Mouse (Mus musculus) lung, postnatal 0 days (tissue): ENCODE data around the gene Mgarp. TPM values are rescaled to one million over a fixed set of nuclear protein-coding genes. Genes with fewer than 3 reads are reported as not detected.
A peak's percentile ranks its signal among the peaks of the same experiment; 100 is the strongest.

Source experiments
- ATAC-seq: fragments of 200-750 bp; cut with Nextera tagmentation; 2 replicates; pipeline ENCODE4 v1.8.0; 2017; ENCODE audit warnings: moderate library complexity
- DNase-seq: peaks from one replicate; pipeline ENCODE4 v3.0.0-alpha.2; 2016; ENCODE audit warnings: low spot score
- H3K27ac ChIP-seq: fragments of 300-500 bp; sonication (generic); 2 replicates; pipeline ENCODE4 v1.5.1; 2014; ENCODE audit warnings: antibody characterized with exemption, mild to moderate bottlenecking, low read length, mixed read lengths
- H3K27me3 ChIP-seq: fragments of 300-500 bp; sonication (generic); replicated peaks from 2 replicates; pipeline ENCODE4 v1.6.1; 2014; ENCODE audit warnings: low read length, mixed read lengths; ENCODE audit not compliant: insufficient read depth
- H3K36me3 ChIP-seq: fragments of 300-500 bp; sonication (generic); 2 replicates; pipeline ENCODE4 v1.6.1; 2014; ENCODE audit warnings: low read length, mixed read lengths; ENCODE audit not compliant: insufficient read depth
- H3K4me1 ChIP-seq: fragments of 300-500 bp; sonication (generic); 2 replicates; pipeline ENCODE4 v1.6.1; 2014; ENCODE audit warnings: antibody characterized with exemption, low read depth, low read length, mixed read lengths; ENCODE audit not compliant: insufficient read depth
- H3K4me2 ChIP-seq: fragments of 300-500 bp; sonication (generic); replicated peaks from 2 replicates; pipeline ENCODE4 v1.6.1; 2014; ENCODE audit warnings: low read depth, mild to moderate bottlenecking, low read length, moderate library complexity, mixed read lengths
- H3K4me3 ChIP-seq: fragments of 300-500 bp; sonication (generic); 2 replicates; pipeline ENCODE4 v1.5.1; 2014; ENCODE audit warnings: low read depth, low read length
- H3K9ac ChIP-seq: fragments of 300-500 bp; sonication (generic); replicated peaks from 2 replicates; pipeline ENCODE4 v1.6.1; 2014; ENCODE audit warnings: low read depth, mild to moderate bottlenecking
- H3K9me3 ChIP-seq: fragments of 300-500 bp; sonication (generic); 2 replicates; pipeline ENCODE4 v1.6.1; 2016; ENCODE audit warnings: low read length, mixed read lengths
- CTCF ChIP-seq: IDR thresholded peaks from 2 replicates; pipeline ENCODE4 v1.5.1; 2016; ENCODE audit warnings: antibody characterized with exemption, mild to moderate bottlenecking
- EP300 ChIP-seq: IDR thresholded peaks from 2 replicates; pipeline ENCODE4 v1.6.1; 2016; ENCODE audit warnings: antibody characterized with exemption, mild to moderate bottlenecking, control low read depth
- WGBS: fragments of 180-500 bp; shearing (Covaris S2); extraction: QIAGEN DNeasy Blood & Tissue Kit; methylation state at CpG from one replicate; pipeline ENCODE4 v1.1.7; 2014; 5-methylcytosine and 5-hydroxymethylcytosine counted together
- polyA plus RNA-seq: library from polyadenylated mRNA; unstranded; fragments of >200 nt; fragmentation: Nextera tagmentation; extraction: Ambion mirVana; gene quantifications from 2 replicates; pipeline ENCODE4 v1.2.1, GENCODE M21; 2015

The Mgarp gene
- polyA plus RNA-seq, 1 experiment from 2014 or later = not detected

DNA sequence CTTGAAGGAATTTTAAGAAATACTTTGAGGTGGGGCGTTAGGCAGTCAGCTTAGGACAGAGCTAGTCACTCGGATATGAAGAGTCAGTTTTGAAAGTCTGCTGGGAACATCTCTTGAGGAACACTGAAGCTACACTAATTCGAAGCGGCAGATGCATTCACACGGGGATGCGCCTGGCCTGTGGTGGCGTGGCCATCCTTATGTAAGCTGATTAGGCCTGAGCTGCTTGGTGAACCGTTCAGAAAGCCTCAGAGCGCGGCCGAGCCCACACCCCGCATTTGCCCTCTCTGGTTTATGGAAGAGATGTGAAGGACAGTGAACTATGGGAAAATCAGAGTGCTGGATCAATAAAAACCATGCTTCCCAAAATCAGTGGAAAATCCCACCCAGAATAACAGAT, 13.1 kb downstream of the Mgarp start:
- TF ChIP-seq CTCF (no peak), EP300 (no peak)
- 77% methylated on average over 12 of the region's 12 CpGs for WGBS

DNA sequence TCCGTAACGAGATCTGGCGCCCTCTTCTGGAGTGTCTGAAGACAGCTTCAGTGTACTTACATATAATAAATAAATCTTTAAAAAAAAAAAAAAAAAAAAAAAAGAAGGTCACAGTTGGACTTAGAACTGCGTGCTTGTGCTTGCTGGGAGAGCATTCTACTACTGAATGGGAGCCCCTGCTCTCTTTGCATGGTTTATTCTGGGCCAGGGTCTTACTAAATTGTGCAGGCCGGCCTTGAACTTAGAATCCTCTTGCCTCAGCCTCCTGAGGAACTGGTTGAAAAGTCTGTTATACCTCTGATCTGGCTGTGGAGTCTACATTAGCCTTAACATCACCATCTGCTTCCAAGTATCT, 15.9 kb downstream of the Mgarp start:
- 73% methylated on average over 2 of the region's 5 CpGs for WGBS
- Histone ChIP-seq H3K4me1 (0 out of 2 replicates have a peak, but pooled peaks cover 4% of the 10 kb centered on the region), H3K36me3 (no peaks in the 10 kb centered on the region), H3K9ac (no peak overlapping the region), H3K4me2 (no peak overlapping the region), H3K27me3 (no peaks in the 10 kb centered on the region), H3K4me3 (no peak overlapping the region), H3K9me3 (no peaks in the 10 kb centered on the region), H3K27ac (no peak overlapping the region)
- peak; percentile 0; the same call in 1 of the 2 replicates for TF ChIP-seq CTCF
- no peak for TF ChIP-seq EP300
- no peak for DNase-seq
- ATAC-seq = peak; percentile 41; the same call in 1 of the 2 replicates

More for the DNA sequence above, 13.1 kb downstream of the Mgarp start:
- no peak overlapping the region for H3K27ac ChIP-seq
- DNase-seq (no peak), ATAC-seq (no peak)
- H3K9ac ChIP-seq = no peak overlapping the region
- no peaks in the 10 kb centered on the region for H3K27me3 ChIP-seq
- 0 out of 2 replicates have a peak, but pooled peaks cover 2% of the 10 kb centered on the region for H3K4me1 ChIP-seq
- no peaks in the 10 kb centered on the region for H3K36me3 ChIP-seq
- no peaks in the 10 kb centered on the region for H3K9me3 ChIP-seq
- H3K4me3 ChIP-seq = no peak overlapping the region
- H3K4me2 ChIP-seq = no peak overlapping the region

- no peak overlapping the region for H3K27ac ChIP-seq
- no peaks in the 10 kb centered on the region for H3K9me3 ChIP-seq
- no peak for TF ChIP-seq EP300
- peak; percentile 7; the same call in 1 of the 2 replicates for TF ChIP-seq CTCF
- H3K4me3 ChIP-seq = no peak overlapping the region
- no peak overlapping the region for H3K4me2 ChIP-seq
- H3K27me3 ChIP-seq = no peaks in the 10 kb centered on the region
- no peak overlapping the region for H3K9ac ChIP-seq
- ATAC-seq (peak; percentile 71), DNase-seq (peak; percentile 55)
- H3K36me3 ChIP-seq = no peaks in the 10 kb centered on the region
- WGBS = 62% methylated on average over 5 of the region's 5 CpGs
- 0 out of 2 replicates have a peak, but pooled peaks cover 4% of the 10 kb centered on the region for H3K4me1 ChIP-seq
Measured at GRCm38 (mm10) chr3:51379786-51380659, 16.5 kb downstream of the Mgarp start.

DNA sequence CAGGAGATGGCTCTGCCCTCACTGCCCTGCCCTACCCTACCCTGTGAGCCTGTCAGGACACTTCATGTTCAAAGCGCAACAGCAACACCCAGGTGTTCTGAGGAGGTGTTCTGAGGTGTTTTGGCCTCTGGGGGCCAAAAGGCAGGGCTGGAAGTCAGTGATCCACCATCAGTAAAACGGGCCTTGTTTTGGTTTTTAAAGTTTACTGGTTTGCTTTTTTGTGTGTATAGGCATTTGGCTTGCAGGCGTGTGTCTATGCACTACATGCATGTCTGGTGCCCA, 17.9 kb downstream of the Mgarp start:
- Histone ChIP-seq H3K27ac (0 out of 2 replicates have a peak overlapping the region, but pooled peaks have one; percentile 32), H3K27me3 (no peaks in the 10 kb centered on the region), H3K4me1 (0 out of 2 replicates have a peak, but pooled peaks cover 4% of the 10 kb centered on the region), H3K4me2 (peak overlapping the region; percentile 58), H3K36me3 (no peaks in the 10 kb centered on the region), H3K9me3 (no peaks in the 10 kb centered on the region), H3K9ac (no peak overlapping the region), H3K4me3 (peak overlapping the region; percentile 45)
- ATAC-seq (peak; percentile 31; the same call in 1 of the 2 replicates), DNase-seq (no peak)
- 71% methylated on average over 3 of the region's 3 CpGs for WGBS
- TF ChIP-seq EP300 (no peak), CTCF (no peak)

- Histone ChIP-seq H3K9ac (0 out of 2 replicates have a peak overlapping the region, but pooled peaks have one; percentile 12), H3K9me3 (no peaks in the 10 kb centered on the region), H3K27ac (peak overlapping the region; percentile 32; the same call in 1 of the 2 replicates), H3K27me3 (no peaks in the 10 kb centered on the region), H3K4me2 (peak overlapping the region; percentile 58), H3K4me1 (0 out of 2 replicates have a peak, but pooled peaks cover 4% of the 10 kb centered on the region), H3K4me3 (peak overlapping the region; percentile 45), H3K36me3 (no peaks in the 10 kb centered on the region)
- peak; percentile 83 for DNase-seq
- peak; percentile 61 for ATAC-seq
- TF ChIP-seq EP300 (no peak), CTCF (peak; percentile 76)
- 17% methylated on average over 31 of the region's 31 CpGs for WGBS
Measured at GRCm38 (mm10) chr3:51377878-51378664, 18.5 kb downstream of the Mgarp start.
